Mouse (Mus musculus) MEL (cell line): Measurements from ENCODE around the gene Arid1b. TPM values are rescaled to one million over a fixed set of nuclear protein-coding genes. Genes with fewer than 3 reads are reported as not detected.

ENCODE experiments used
- DNase-seq: peaks from one replicate; pipeline ENCODE4 v3.0.0; 2011; ENCODE audit warnings: low read depth, low spot score
- H3K27ac ChIP-seq: 2 replicates; pipeline ENCODE4 v1.5.1; 2012; ENCODE audit warnings: low read depth, mild to moderate bottlenecking, control low read depth, low read length, moderate library complexity; ENCODE audit not compliant: control insufficient read depth
- H3K27me3 ChIP-seq, 2 experiments: fragments of 150-350 bp in 1 of 2; sonication (generic) in 1 of 2; 2 replicates each; pipeline ENCODE4 v1.6.1; 2012; ENCODE audit warnings: low read length in 2 of 2, mild to moderate bottlenecking in 2 of 2, improper control_type of control experiment in 1 of 2, moderate library complexity in 1 of 2; ENCODE audit not compliant: insufficient read depth in 2 of 2, control insufficient read depth in 1 of 2
- H3K36me3 ChIP-seq, 2 experiments: 2 replicates each; pipeline ENCODE4 v1.6.1; 2012 to 2014; ENCODE audit warnings: low read length in 2 of 2, improper control_type of control experiment in 1 of 2, inconsistent platforms in 1 of 2, mild to moderate bottlenecking in 1 of 2; ENCODE audit not compliant: insufficient read depth in 2 of 2, control insufficient read depth in 1 of 2
- H3K4me1 ChIP-seq, 2 experiments: fragments of 150-350 bp in 1 of 2; sonication (generic) in 1 of 2; 2 replicates each; pipeline ENCODE4 v1.6.1; 2012; ENCODE audit warnings: low read length in 2 of 2, improper control_type of control experiment in 1 of 2, mild to moderate bottlenecking in 1 of 2; ENCODE audit not compliant: insufficient read depth in 2 of 2, control insufficient read depth in 1 of 2
- H3K4me3 ChIP-seq, 2 experiments: fragments of 150-350 bp in 1 of 2; sonication (generic) in 1 of 2; 2 replicates each; pipeline ENCODE4 v1.5.1; 2012; ENCODE audit warnings: low read depth in 2 of 2, low read length in 2 of 2, mild to moderate bottlenecking in 2 of 2, moderate library complexity in 2 of 2, control low read depth in 1 of 2, improper control_type of control experiment in 1 of 2; ENCODE audit not compliant: control insufficient read depth in 1 of 2, insufficient read depth in 1 of 2
- H3K79me2 ChIP-seq: 2 replicates; pipeline ENCODE4 v1.6.1; 2012; ENCODE audit warnings: mild to moderate bottlenecking, low read length, moderate library complexity; ENCODE audit not compliant: control insufficient read depth, poor library complexity, insufficient read depth
- H3K9ac ChIP-seq: 2 replicates; pipeline ENCODE4 v1.6.1; 2012; ENCODE audit warnings: low read depth, mild to moderate bottlenecking, control low read depth, low read length, moderate library complexity; ENCODE audit not compliant: control insufficient read depth, poor library complexity, severe bottlenecking
- H3K9me3 ChIP-seq: fragments of 150-350 bp; sonication (generic); replicated peaks from 2 replicates; pipeline ENCODE4 v1.6.1; 2012; ENCODE audit warnings: mild to moderate bottlenecking, low read length, improper control_type of control experiment, moderate library complexity; ENCODE audit not compliant: insufficient read depth
- BHLHE40 ChIP-seq: IDR thresholded peaks from 2 replicates; pipeline ENCODE4 v1.6.1; 2012; ENCODE audit warnings: low read depth, mild to moderate bottlenecking, inconsistent platforms, low read length, improper control_type of control experiment, borderline replicate concordance
- CHD1 ChIP-seq: IDR thresholded peaks from 2 replicates; pipeline ENCODE4 v1.6.1; 2012; ENCODE audit warnings: low read depth, mild to moderate bottlenecking, inconsistent platforms, low read length, improper control_type of control experiment
- ELF1 ChIP-seq: IDR thresholded peaks from 2 replicates; pipeline ENCODE4 v1.6.1; 2014; ENCODE audit warnings: low read depth, mild to moderate bottlenecking, inconsistent platforms, low read length, improper control_type of control experiment, moderate library complexity
- EP300 ChIP-seq, 2 experiments: IDR thresholded peaks; 2 replicates each; pipeline ENCODE4 v1.6.1; 2011; ENCODE audit warnings: improper control_type of control experiment in 2 of 2, low read length in 2 of 2, low read depth in 1 of 2, mild to moderate bottlenecking in 1 of 2
- ETS1 ChIP-seq: IDR thresholded peaks from 2 replicates; pipeline ENCODE4 v1.6.1; 2012; ENCODE audit warnings: low read depth, mild to moderate bottlenecking, inconsistent platforms, low read length, improper control_type of control experiment, moderate library complexity
- GABPA ChIP-seq: IDR thresholded peaks from 2 replicates; pipeline ENCODE4 v1.6.1; 2012; ENCODE audit warnings: low read depth, mild to moderate bottlenecking, inconsistent platforms, low read length, improper control_type of control experiment, moderate library complexity
- GATA1 ChIP-seq: IDR thresholded peaks from 2 replicates; pipeline ENCODE4 v1.6.1; 2011; ENCODE audit warnings: low read depth, low read length, improper control_type of control experiment
- HCFC1 ChIP-seq: IDR thresholded peaks from 2 replicates; pipeline ENCODE4 v1.6.1; 2012; ENCODE audit warnings: low read depth, mild to moderate bottlenecking, inconsistent platforms, low read length, improper control_type of control experiment, moderate library complexity
- MAZ ChIP-seq: IDR thresholded peaks from 2 replicates; pipeline ENCODE4 v1.6.1; 2012; ENCODE audit warnings: low read depth, mild to moderate bottlenecking, inconsistent platforms, low read length, improper control_type of control experiment
- MYB ChIP-seq: IDR thresholded peaks from 2 replicates; pipeline ENCODE4 v1.6.1; 2011; ENCODE audit warnings: mild to moderate bottlenecking, low read depth, low read length, improper control_type of control experiment
- MYC ChIP-seq: IDR thresholded peaks from 2 replicates; pipeline ENCODE4 v1.6.1; 2011; ENCODE audit warnings: low read depth, mild to moderate bottlenecking, low read length, improper control_type of control experiment, moderate library complexity
- POLR2A ChIP-seq, 2 experiments: IDR thresholded peaks; 2 replicates each; pipeline ENCODE4 v1.6.1; 2011 to 2012; ENCODE audit warnings: low read length in 2 of 2, mild to moderate bottlenecking in 2 of 2, control low read depth in 1 of 2, improper control_type of control experiment in 1 of 2, low read depth in 1 of 2, moderate library complexity in 1 of 2; ENCODE audit not compliant: control insufficient read depth in 1 of 2, insufficient read depth in 1 of 2, poor library complexity in 1 of 2
- POLR2AphosphoS2 ChIP-seq: IDR thresholded peaks from 2 replicates; pipeline ENCODE4 v1.6.1; 2011; ENCODE audit warnings: low read length, improper control_type of control experiment
- RCOR1 ChIP-seq: IDR thresholded peaks from 2 replicates; pipeline ENCODE4 v1.6.1; 2012; ENCODE audit warnings: low read depth, mild to moderate bottlenecking, inconsistent platforms, low read length, improper control_type of control experiment
- TAL1 ChIP-seq: IDR thresholded peaks from 2 replicates; pipeline ENCODE4 v1.6.1; 2012; ENCODE audit warnings: mild to moderate bottlenecking, inconsistent platforms, low read length, moderate library complexity, mixed read lengths
- TBP ChIP-seq: IDR thresholded peaks from 2 replicates; pipeline ENCODE4 v1.8.0; 2011; ENCODE audit warnings: low read depth, low read length, improper control_type of control experiment
- TCF12 ChIP-seq: IDR thresholded peaks from 2 replicates; pipeline ENCODE4 v1.6.1; 2014; ENCODE audit warnings: low read depth, mild to moderate bottlenecking, inconsistent platforms, low read length, improper control_type of control experiment, moderate library complexity
- ZC3H11A ChIP-seq: IDR thresholded peaks from 2 replicates; pipeline ENCODE4 v1.6.1; 2012; ENCODE audit warnings: low read depth, mild to moderate bottlenecking, inconsistent platforms, low read length, improper control_type of control experiment
- ZKSCAN1 ChIP-seq: IDR thresholded peaks from 2 replicates; pipeline ENCODE4 v1.6.1; 2012; ENCODE audit warnings: low read depth, mild to moderate bottlenecking, inconsistent platforms, low read length, improper control_type of control experiment, moderate library complexity
- ZMIZ1 ChIP-seq: IDR thresholded peaks from 2 replicates; pipeline ENCODE4 v1.6.1; 2012; ENCODE audit warnings: low read depth, mild to moderate bottlenecking, inconsistent platforms, low read length, improper control_type of control experiment, moderate library complexity
- ZNF384 ChIP-seq: IDR thresholded peaks from 2 replicates; pipeline ENCODE4 v1.6.1; 2012; ENCODE audit warnings: low read depth, mild to moderate bottlenecking, inconsistent platforms, low read length, improper control_type of control experiment
- polyA plus RNA-seq, 2 experiments: library from polyadenylated mRNA; stranded (reverse) in 1 of 2; unstranded in 1 of 2; fragments of >175 nt in 1 of 2; fragments of >200 nt in 1 of 2; gene quantifications; 2 replicates each; pipeline versions ENCODE4 v1.2.1 to v1.2.4; 2012; ENCODE audit warnings: low replicate concordance in 2 of 2, low read depth in 1 of 2; ENCODE audit not compliant: insufficient read length in 2 of 2, insufficient read depth in 1 of 2, missing spikeins in 1 of 2
- total RNA-seq: library from RNA; depleted of rRNA; stranded (reverse); fragments of 300-350 nt; gene quantifications from 2 replicates; pipeline ENCODE4 v1.2.3, GENCODE M21; 2012

Arid1b gene
- total and polyA plus RNA-seq, 3 experiments, result 13.4 to 17.4 TPM; not detected in 1

DNA sequence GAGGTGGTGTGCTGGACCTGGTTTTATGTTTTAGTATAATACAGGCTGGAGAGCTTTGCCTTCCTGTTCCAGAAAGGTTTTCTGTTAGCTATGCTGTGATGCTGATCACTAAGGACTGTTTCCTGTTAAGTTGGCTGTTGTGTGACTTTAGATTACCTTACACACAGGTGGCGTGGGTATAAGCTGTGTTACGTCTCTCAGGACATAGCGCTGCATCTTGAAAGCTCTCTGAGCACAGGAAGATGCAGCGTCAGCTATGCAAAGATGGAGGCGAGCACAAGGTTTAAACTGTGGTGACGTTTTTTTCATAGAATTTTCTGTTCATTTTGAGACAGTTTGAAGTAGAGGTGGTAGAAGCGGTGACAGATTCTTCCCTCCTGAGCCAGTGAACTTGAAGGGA lies 174.5 kb downstream of the Arid1b start:
- no peak overlapping the region for H3K9ac ChIP-seq
- no peaks in the 10 kb centered on the region for H3K27me3 ChIP-seq
- TF ChIP-seq GATA1 (no peak), GABPA (no peak), CHD1 (no peak), BHLHE40 (no peak), RCOR1 (no peak), HCFC1 (no peak), POLR2AphosphoS2 (no peak), ZKSCAN1 (no peak), TBP (no peak), ZC3H11A (no peak), MAZ (no peak), EP300 (IDR thresholded peaks at IDR 0.05; ENCODE audit: low read depth in 1 of 2, low read length in 2 of 2) (no peak), MYB (no peak), ZMIZ1 (no peak), TCF12 (no peak), ZNF384 (no peak), TAL1 (no peak), POLR2A (IDR thresholded peaks at IDR 0.05; ENCODE audit: control insufficient read depth in 1 of 2, insufficient read depth in 1 of 2, low read depth in 1 of 2, low read length in 2 of 2, poor library complexity in 1 of 2) (no peak)
- DNase-seq, result no peak
- no peak overlapping the region for H3K27ac ChIP-seq
- no peaks in the 10 kb centered on the region for H3K36me3 ChIP-seq
- H3K79me2 ChIP-seq, result no peaks in the 10 kb centered on the region; the same call in 1 of the 2 replicates
- no peaks in the 10 kb centered on the region for H3K4me1 ChIP-seq
- H3K4me3 ChIP-seq, result no peak overlapping the region
- no peaks in the 10 kb centered on the region for H3K9me3 ChIP-seq

DNA sequence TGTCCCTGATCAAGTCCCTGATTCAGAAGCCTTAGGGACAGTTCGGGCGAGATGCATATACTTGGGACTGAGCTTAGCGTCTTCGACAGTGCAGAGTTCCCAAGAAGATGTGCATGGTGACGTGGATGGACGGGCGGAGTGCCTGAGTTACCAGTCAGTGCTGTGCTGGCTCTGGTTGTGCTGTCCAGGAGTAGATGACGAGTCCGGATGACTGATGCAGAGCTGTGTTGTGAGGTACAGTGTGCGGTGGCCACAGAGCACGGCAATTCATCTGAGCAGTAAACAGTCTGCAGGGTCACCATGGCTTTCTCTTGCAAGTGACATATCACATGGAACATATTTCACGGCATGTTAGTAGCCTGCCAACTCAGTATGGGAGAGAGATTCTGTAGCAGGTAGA lies 176.2 kb downstream of the Arid1b start:
- TF ChIP-seq TBP (no peak), ZNF384 (no peak), ZKSCAN1 (no peak), ETS1 (no peak), GATA1 (no peak), MYC (no peak), ELF1 (no peak)
- H3K4me1 ChIP-seq, result no peaks in the 10 kb centered on the region
- no peak overlapping the region for H3K9ac ChIP-seq
- no peaks in the 10 kb centered on the region for H3K36me3 ChIP-seq
- no peaks in the 10 kb centered on the region for H3K9me3 ChIP-seq
- H3K27me3 ChIP-seq, result no peaks in the 10 kb centered on the region
- H3K79me2 ChIP-seq, result no peaks in the 10 kb centered on the region
- H3K4me3 ChIP-seq, result no peak overlapping the region
- DNase-seq, result no peak
- no peak overlapping the region for H3K27ac ChIP-seq
